Mouse (Mus musculus): ENCODE data around the gene Sgip1. TPM values are rescaled to one million over a fixed set of nuclear protein-coding genes. Genes with fewer than 3 reads are reported as not detected.

Sgip1 gene
- total and polyA plus RNA-seq, 3 experiments, result 0.92 to 5.6 TPM; not detected in 1

DNA sequence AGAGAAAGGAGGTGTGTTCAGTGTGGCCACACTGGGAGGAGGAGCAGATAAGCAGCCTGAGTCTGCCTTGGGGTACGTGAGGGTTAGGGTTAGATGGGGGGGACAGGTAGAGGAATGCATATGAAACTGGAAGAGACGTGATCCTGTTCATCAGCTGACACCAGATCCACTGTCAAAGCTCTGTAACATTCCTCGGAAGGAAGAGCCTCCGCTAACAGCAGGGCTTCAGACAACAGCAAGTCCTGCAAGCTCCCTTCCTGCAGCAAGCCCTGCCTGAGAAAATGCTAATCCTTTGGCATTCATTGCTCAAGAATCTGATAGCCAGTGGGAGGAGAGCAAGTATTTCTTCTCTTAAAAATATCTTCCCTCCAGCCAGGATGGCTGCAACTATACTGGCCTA, 272.4 kb downstream of the Sgip1 start:
- H3K4me3 ChIP-seq (ENCODE audit: control insufficient read depth in 1 of 2, insufficient read depth in 1 of 2, low read depth in 2 of 2, low read length in 2 of 2), result no peak overlapping the region
- no peaks in the 10 kb centered on the region; a peak in 1 of 4 replicates for H3K27me3 ChIP-seq (ENCODE audit: control insufficient read depth in 1 of 2, insufficient read depth in 2 of 2, low read length in 2 of 2)
- H3K36me3 ChIP-seq (ENCODE audit: control insufficient read depth in 1 of 2, insufficient read depth in 2 of 2, low read length in 2 of 2), result no peaks in the 10 kb centered on the region
- H3K4me1 ChIP-seq (ENCODE audit: control insufficient read depth in 1 of 2, insufficient read depth in 2 of 2, low read length in 2 of 2), result no peaks in the 10 kb centered on the region
- H3K9ac ChIP-seq (ENCODE audit: control insufficient read depth, low read depth, low read length, poor library complexity, severe bottlenecking), result no peak overlapping the region
- no peak for DNase-seq (ENCODE audit: low read depth, low spot score)
- no peaks in the 10 kb centered on the region for H3K79me2 ChIP-seq (ENCODE audit: control insufficient read depth, insufficient read depth, low read length, poor library complexity)
- no peaks in the 10 kb centered on the region for H3K9me3 ChIP-seq (replicated peaks; ENCODE audit: insufficient read depth, low read length)
- TF ChIP-seq ZKSCAN1 (IDR thresholded peaks at IDR 0.05; ENCODE audit: low read depth, low read length) (no peak), GATA1 (IDR thresholded peaks at IDR 0.05; ENCODE audit: low read depth, low read length) (no peak), MEF2A (IDR thresholded peaks at IDR 0.05; ENCODE audit: extremely low read depth, insufficient replicate concordance, low read depth, low read length, poor library complexity, severe bottlenecking) (no peak), JUND (IDR thresholded peaks at IDR 0.05; ENCODE audit: low read depth, low read length) (no peak), ELF1 (IDR thresholded peaks at IDR 0.05; ENCODE audit: low read depth, low read length) (no peak), SIN3A (IDR thresholded peaks at IDR 0.05; ENCODE audit: low read length) (no peak), ZNF384 (IDR thresholded peaks at IDR 0.05; ENCODE audit: low read depth, low read length) (no peak), TBP (IDR thresholded peaks at IDR 0.05; ENCODE audit: low read depth, low read length) (no peak), POLR2AphosphoS5 (IDR thresholded peaks at IDR 0.05; ENCODE audit: borderline replicate concordance, low read depth, low read length) (no peak), GABPA (IDR thresholded peaks at IDR 0.05; ENCODE audit: low read depth, low read length) (no peak), RAD21 (IDR thresholded peaks at IDR 0.05; ENCODE audit: low read depth, low read length) (no peak), NRF1 (IDR thresholded peaks at IDR 0.05; ENCODE audit: insufficient read depth, low read depth, low read length, poor library complexity, severe bottlenecking) (no peak), ZMIZ1 (IDR thresholded peaks at IDR 0.05; ENCODE audit: low read depth, low read length) (no peak), MAX (IDR thresholded peaks at IDR 0.05; ENCODE audit: low read length) (no peak), POLR2A (IDR thresholded peaks at IDR 0.05; ENCODE audit: control insufficient read depth in 1 of 2, insufficient read depth in 1 of 2, low read depth in 1 of 2, low read length in 2 of 2, poor library complexity in 1 of 2) (no peak)
- H3K27ac ChIP-seq (ENCODE audit: control insufficient read depth, low read depth, low read length), result no peak overlapping the region

Other genes with a start within 250 kb of the Sgip1 start
- not detected in 2 replicates for gene Tctex1d1, start 237.3 kb downstream of the Sgip1 start, total RNA-seq (2012; rRNA removed)
- not detected for gene Tctex1d1, start 237.3 kb downstream of the Sgip1 start, polyA plus RNA-seq (2012; ENCODE audit: insufficient read depth in 1 of 2, insufficient read length in 2 of 2, low read depth in 1 of 2, low replicate concordance in 2 of 2, missing spikeins in 1 of 2)